Mouse (Mus musculus): ENCODE results near the gene Id2. TPM values are rescaled to one million over a fixed set of nuclear protein-coding genes. Genes with fewer than 3 reads are reported as not detected.

Id2 gene
- polyA plus RNA-seq, 1 experiment from 2014 or later, result 606 TPM

DNA sequence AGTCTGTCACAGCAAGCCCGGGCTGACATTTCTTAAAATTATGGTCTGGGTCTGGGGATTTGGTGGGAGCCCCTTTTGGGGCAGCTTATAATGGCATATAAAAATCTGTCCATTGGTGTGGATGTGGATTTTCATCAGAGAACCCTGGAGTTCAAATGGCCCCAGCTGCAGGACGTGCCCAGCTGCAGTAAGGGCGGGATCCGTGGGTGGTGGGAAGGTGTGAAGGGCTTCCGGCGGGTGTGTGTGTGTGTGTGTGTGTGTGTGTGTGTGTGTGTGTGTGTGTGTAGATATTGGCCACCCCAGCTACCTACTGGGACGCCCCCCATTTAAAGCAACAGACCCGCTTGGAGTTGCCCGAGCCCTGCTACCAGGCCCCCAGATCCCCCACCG is 1.2 kb upstream of the Id2 start:
- Histone ChIP-seq H3K9ac (replicated peaks; ENCODE audit: low read length) (peak overlapping the region; percentile 76), H3K27me3 (ENCODE audit: control insufficient read depth, insufficient read depth, low read length) (no peaks in the 10 kb centered on the region), H3K4me3 (ENCODE audit: low read depth, low read length) (peak overlapping the region; percentile 29), H3K4me2 (ENCODE audit: low read depth, low read length) (peak overlapping the region; percentile 92), H3K36me3 (replicated peaks; ENCODE audit: control insufficient read depth, insufficient read depth, low read depth, low read length) (no peaks in the 10 kb centered on the region), H3K27ac (replicated peaks; ENCODE audit: low read depth, low read length) (peak overlapping the region; percentile 99), H3K9me3 (replicated peaks; ENCODE audit: control insufficient read depth, low read length) (no peaks in the 10 kb centered on the region), H3K4me1 (ENCODE audit: control insufficient read depth, insufficient read depth, low read length) (no peaks in the 10 kb centered on the region; the same call in none of the 2 replicates)
- DNase-seq (ENCODE audit: low spot score) (no peak), ATAC-seq (replicated peaks; ENCODE audit: insufficient number of reproducible peaks, low FRiP score, low TSS enrichment, low read depth) (no peak)
- WGBS, result 2% methylated on average over 10 of the region's 10 CpGs

DNA sequence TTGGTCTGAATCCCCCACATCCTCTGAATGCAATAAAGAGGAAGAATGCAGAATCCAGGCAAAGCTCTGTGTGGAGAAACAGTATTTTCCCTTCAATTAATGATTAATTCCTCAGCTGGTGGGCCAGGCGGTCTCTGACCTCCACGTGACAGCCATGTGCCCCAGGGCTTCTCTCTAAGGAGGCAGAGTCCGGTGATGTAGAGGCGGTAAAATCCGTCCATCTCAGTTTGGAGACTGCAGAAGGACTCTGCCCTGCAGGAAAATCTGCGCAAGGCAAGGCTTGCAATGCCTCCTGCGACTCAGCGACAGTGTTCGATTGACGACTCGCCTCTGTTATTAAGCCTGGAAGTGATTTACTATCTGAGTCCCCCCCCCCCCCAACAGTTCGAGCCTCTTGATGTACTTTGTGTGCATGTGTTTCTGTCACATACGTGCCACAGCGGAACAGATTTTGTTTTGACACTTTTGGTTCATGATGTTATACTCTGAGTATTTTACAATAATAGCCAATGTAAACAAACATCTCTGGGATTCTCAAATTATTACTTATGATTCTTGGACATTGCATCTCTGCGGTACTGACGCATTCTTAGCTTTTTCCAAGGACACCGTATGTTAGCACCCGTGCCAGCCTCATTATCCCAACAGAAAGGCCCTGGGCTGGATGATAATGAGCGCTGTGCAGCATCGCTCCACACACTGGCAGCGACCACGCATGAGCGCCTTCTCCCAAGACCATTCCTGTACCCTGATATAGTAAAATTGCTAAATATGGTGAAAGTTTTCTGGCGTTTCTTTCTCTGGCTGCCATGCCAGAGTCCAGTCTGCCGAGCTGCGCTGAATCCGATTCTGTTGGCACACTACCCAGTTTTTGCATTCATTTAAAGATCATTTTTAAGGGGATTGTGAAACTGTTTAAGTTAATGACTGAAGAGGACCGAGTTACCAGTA is 545 bp upstream of the Id2 start:
- peak overlapping the region; percentile 92 for H3K4me2 ChIP-seq (ENCODE audit: low read depth, low read length)
- peak overlapping the region; percentile 76 for H3K9ac ChIP-seq (replicated peaks; ENCODE audit: low read length)
- WGBS, result 3% methylated on average over 28 of the region's 28 CpGs
- no peak for ATAC-seq (replicated peaks; ENCODE audit: insufficient number of reproducible peaks, low FRiP score, low TSS enrichment, low read depth)
- peak; percentile 71 for DNase-seq (ENCODE audit: low spot score)
- no peaks in the 10 kb centered on the region; the same call in none of the 2 replicates for H3K4me1 ChIP-seq (ENCODE audit: control insufficient read depth, insufficient read depth, low read length)
- no peaks in the 10 kb centered on the region for H3K27me3 ChIP-seq (ENCODE audit: control insufficient read depth, insufficient read depth, low read length)
- H3K4me3 ChIP-seq (ENCODE audit: low read depth, low read length), result peak overlapping the region; percentile 87
- no peaks in the 10 kb centered on the region for H3K9me3 ChIP-seq (replicated peaks; ENCODE audit: control insufficient read depth, low read length)
- no peaks in the 10 kb centered on the region for H3K36me3 ChIP-seq (replicated peaks; ENCODE audit: control insufficient read depth, insufficient read depth, low read depth, low read length)
- H3K27ac ChIP-seq (replicated peaks; ENCODE audit: low read depth, low read length), result peak overlapping the region; percentile 99

DNA sequence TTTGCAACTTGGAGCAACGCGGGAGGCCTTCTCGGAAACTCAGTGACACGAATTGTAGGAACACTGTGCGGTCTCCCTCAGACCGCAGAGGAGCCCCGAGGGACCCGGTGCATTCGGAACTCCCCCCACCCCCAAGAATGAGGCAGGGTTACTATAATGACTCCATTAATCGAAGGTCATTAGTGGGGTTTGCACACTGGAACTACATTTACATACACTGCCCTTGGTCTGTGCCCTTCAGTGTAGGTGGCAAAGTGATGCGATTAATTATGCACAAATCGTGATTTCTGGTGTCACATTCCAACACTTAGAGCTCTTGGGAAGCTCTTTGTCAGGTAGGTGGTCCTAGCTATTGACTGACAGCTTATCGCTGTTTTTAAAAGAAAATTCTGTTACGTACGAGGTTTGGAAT is 294 bp downstream of the Id2 start:
- ATAC-seq (replicated peaks; ENCODE audit: insufficient number of reproducible peaks, low FRiP score, low TSS enrichment, low read depth) (no peak), DNase-seq (ENCODE audit: low spot score) (peak; percentile 62)
- H3K27me3 ChIP-seq (ENCODE audit: control insufficient read depth, insufficient read depth, low read length), result no peaks in the 10 kb centered on the region
- peak overlapping the region; percentile 69 for H3K9ac ChIP-seq (replicated peaks; ENCODE audit: low read length)
- H3K4me1 ChIP-seq (ENCODE audit: control insufficient read depth, insufficient read depth, low read length), result no peaks in the 10 kb centered on the region; the same call in none of the 2 replicates
- peak overlapping the region; percentile 80 for H3K27ac ChIP-seq (replicated peaks; ENCODE audit: low read depth, low read length)
- no peaks in the 10 kb centered on the region for H3K36me3 ChIP-seq (replicated peaks; ENCODE audit: control insufficient read depth, insufficient read depth, low read depth, low read length)
- H3K4me2 ChIP-seq (ENCODE audit: low read depth, low read length), result peak overlapping the region; percentile 92
- no peaks in the 10 kb centered on the region for H3K9me3 ChIP-seq (replicated peaks; ENCODE audit: control insufficient read depth, low read length)
- H3K4me3 ChIP-seq (ENCODE audit: low read depth, low read length), result peak overlapping the region; percentile 87
- WGBS, result 1% methylated on average over 15 of the region's 15 CpGs

DNA sequence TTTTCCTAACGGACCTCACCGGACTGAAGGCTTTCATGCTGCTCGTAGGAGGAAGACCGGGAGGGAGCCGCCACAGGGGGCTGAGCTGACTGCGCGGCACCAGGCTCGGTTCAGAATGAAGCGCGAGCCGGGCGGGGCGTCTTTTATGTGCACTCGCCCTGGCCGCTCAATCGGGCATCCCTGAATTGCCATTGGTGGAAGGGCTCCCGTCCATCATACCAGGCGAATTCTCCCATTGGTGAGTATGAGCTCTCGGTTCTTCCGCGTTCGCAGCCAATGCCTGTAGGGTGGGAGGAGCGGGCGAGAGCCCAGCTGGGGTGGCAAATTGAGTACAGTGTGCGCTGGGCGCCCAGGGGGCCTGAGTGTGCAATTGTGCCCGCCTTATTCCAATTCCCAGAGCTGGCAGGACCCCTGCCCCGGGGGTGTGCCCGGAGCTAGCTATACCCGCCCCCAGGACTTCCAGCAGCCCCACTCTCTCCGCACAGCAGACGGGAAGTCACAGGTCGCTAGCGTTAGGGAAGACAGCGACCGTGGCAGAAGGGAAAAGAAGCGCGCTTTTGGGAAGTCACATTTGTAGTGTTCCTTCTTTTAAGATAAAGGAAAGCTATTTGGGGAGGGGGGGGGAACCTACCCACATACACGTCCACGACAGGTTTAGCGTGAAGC is 833 bp downstream of the Id2 start:
- no peaks in the 10 kb centered on the region; the same call in none of the 2 replicates for H3K4me1 ChIP-seq (ENCODE audit: control insufficient read depth, insufficient read depth, low read length)
- peak; percentile 98 for DNase-seq (ENCODE audit: low spot score)
- no peaks in the 10 kb centered on the region for H3K27me3 ChIP-seq (ENCODE audit: control insufficient read depth, insufficient read depth, low read length)
- H3K36me3 ChIP-seq (replicated peaks; ENCODE audit: control insufficient read depth, insufficient read depth, low read depth, low read length), result no peaks in the 10 kb centered on the region
- peak overlapping the region; percentile 72 for H3K9ac ChIP-seq (replicated peaks; ENCODE audit: low read length)
- ATAC-seq (replicated peaks; ENCODE audit: insufficient number of reproducible peaks, low FRiP score, low TSS enrichment, low read depth), result peak; percentile 84
- H3K4me2 ChIP-seq (ENCODE audit: low read depth, low read length), result peak overlapping the region; percentile 92
- H3K27ac ChIP-seq (replicated peaks; ENCODE audit: low read depth, low read length), result peak overlapping the region; percentile 81
- WGBS, result under 1% methylated on average over 41 of the region's 41 CpGs
- no peaks in the 10 kb centered on the region for H3K9me3 ChIP-seq (replicated peaks; ENCODE audit: control insufficient read depth, low read length)
- H3K4me3 ChIP-seq (ENCODE audit: low read depth, low read length), result peak overlapping the region; percentile 87

DNA sequence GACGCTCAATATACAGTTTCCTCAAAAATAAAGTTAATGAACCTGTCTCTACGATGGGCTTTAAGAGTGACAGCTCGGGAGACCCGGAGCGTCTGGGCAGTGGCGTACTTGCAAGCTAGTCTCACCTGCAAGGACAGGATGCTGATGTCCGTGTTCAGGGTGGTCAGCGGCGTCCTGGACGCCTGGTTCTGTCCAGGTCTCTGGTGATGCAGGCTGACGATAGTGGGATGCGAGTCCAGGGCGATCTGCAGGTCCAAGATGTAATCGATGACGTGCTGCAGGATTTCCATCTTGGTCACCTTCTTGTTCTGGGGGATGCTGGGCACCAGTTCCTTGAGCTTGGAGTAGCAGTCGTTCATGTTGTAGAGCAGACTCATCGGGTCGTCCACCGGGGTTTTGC is 1.4 kb downstream of the Id2 start:
- DNase-seq (ENCODE audit: low spot score), result no peak
- H3K4me1 ChIP-seq (ENCODE audit: control insufficient read depth, insufficient read depth, low read length), result no peaks in the 10 kb centered on the region; the same call in none of the 2 replicates
- no peaks in the 10 kb centered on the region for H3K27me3 ChIP-seq (ENCODE audit: control insufficient read depth, insufficient read depth, low read length)
- H3K9me3 ChIP-seq (replicated peaks; ENCODE audit: control insufficient read depth, low read length), result no peaks in the 10 kb centered on the region
- H3K36me3 ChIP-seq (replicated peaks; ENCODE audit: control insufficient read depth, insufficient read depth, low read depth, low read length), result no peaks in the 10 kb centered on the region
- peak overlapping the region; percentile 81 for H3K27ac ChIP-seq (replicated peaks; ENCODE audit: low read depth, low read length)
- peak overlapping the region; percentile 55 for H3K4me2 ChIP-seq (ENCODE audit: low read depth, low read length)
- ATAC-seq (replicated peaks; ENCODE audit: insufficient number of reproducible peaks, low FRiP score, low TSS enrichment, low read depth), result no peak
- peak overlapping the region; percentile 87 for H3K4me3 ChIP-seq (ENCODE audit: low read depth, low read length)
- 0% methylated on average over 19 of the region's 19 CpGs for WGBS
- peak overlapping the region; percentile 72 for H3K9ac ChIP-seq (replicated peaks; ENCODE audit: low read length)

DNA sequence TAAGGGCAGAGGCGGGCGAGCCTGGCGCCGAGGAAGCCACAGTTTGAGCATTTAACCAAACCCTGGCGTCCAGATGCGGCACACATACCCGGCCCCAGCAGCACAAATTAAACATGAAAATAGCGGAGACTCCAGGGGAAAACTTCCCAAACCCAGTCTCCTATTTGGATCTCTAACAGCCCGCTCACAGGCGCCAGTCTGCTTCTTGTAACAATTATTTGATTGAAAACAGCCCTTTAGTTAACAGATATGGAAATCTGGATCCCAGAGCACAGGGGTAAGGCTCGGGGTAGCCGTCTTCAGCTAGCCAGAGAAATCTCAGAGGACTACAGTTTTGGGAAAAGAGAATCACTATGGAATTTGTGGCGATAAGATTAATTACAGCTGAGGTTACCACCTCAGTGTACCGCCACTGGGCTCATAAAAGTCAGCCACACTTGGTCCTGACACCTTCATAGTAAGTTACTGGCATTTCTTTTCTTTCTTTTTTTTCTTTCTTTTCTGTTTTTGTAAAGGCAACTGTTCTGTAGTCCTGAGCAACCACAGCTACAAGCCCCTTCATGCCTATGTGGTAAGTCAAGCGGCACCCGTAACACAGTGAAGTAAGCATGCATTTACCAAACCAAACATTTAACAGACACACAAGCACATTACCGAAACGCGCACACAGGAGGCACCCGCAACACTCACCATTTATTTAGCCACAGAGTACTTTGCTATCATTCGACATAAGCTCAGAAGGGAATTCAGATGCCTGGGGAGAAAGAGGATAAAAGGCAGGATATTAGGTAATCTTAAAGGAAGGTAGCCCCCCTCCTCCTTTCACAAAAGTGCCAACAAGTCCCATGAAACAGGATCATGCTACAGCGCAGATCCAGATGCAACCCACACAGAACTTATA is 2.1 kb downstream of the Id2 start:
- no peaks in the 10 kb centered on the region for H3K9me3 ChIP-seq (replicated peaks; ENCODE audit: control insufficient read depth, low read length)
- no peaks in the 10 kb centered on the region; the same call in 1 of the 2 replicates for H3K4me1 ChIP-seq (ENCODE audit: control insufficient read depth, insufficient read depth, low read length)
- H3K27ac ChIP-seq (replicated peaks; ENCODE audit: low read depth, low read length), result peak overlapping the region; percentile 81
- under 1% methylated on average over 22 of the region's 22 CpGs for WGBS
- peak overlapping the region; percentile 87 for H3K4me3 ChIP-seq (ENCODE audit: low read depth, low read length)
- no peaks in the 10 kb centered on the region for H3K27me3 ChIP-seq (ENCODE audit: control insufficient read depth, insufficient read depth, low read length)
- peak overlapping the region; percentile 72 for H3K9ac ChIP-seq (replicated peaks; ENCODE audit: low read length)
- ATAC-seq (replicated peaks; ENCODE audit: insufficient number of reproducible peaks, low FRiP score, low TSS enrichment, low read depth) (no peak), DNase-seq (ENCODE audit: low spot score) (peak; percentile 78)
- peak overlapping the region; percentile 55 for H3K4me2 ChIP-seq (ENCODE audit: low read depth, low read length)
- H3K36me3 ChIP-seq (replicated peaks; ENCODE audit: control insufficient read depth, insufficient read depth, low read depth, low read length), result no peaks in the 10 kb centered on the region

DNA sequence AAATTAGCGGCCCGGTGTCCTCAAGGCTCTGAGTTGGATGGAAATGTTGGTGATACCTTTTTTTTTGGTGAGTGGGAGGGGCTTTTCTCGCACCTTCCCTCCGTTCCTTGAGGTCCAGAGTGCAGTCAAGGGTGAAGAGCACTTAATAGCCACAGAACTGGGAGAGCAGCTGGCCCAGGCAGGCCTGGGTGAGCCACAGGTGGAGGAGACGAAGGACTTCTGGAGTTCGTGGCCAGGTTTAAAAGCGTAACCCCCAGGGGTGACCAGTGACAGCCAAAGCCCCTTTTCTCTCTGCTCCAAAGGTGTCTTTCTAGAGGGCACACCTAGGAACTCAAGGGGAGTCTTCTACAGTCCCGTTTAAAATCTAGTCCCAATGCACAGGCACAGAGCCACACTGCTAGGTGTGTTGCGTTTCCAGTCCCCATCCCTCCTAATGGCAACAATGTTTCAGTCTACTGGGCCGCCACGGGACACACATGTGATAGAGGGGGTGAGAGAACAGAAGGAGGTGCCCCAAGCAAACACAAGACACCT is 3.6 kb downstream of the Id2 start:
- peak; percentile 26 for DNase-seq (ENCODE audit: low spot score)
- H3K9me3 ChIP-seq (replicated peaks; ENCODE audit: control insufficient read depth, low read length), result no peaks in the 10 kb centered on the region
- H3K36me3 ChIP-seq (replicated peaks; ENCODE audit: control insufficient read depth, insufficient read depth, low read depth, low read length), result no peaks in the 10 kb centered on the region
- peak overlapping the region; percentile 65 for H3K9ac ChIP-seq (replicated peaks; ENCODE audit: low read length)
- no peak for ATAC-seq (replicated peaks; ENCODE audit: insufficient number of reproducible peaks, low FRiP score, low TSS enrichment, low read depth)
- H3K4me1 ChIP-seq (ENCODE audit: control insufficient read depth, insufficient read depth, low read length), result no peaks in the 10 kb centered on the region; the same call in 1 of the 2 replicates
- H3K4me2 ChIP-seq (ENCODE audit: low read depth, low read length), result peak overlapping the region; percentile 71
- 10% methylated on average over 11 of the region's 11 CpGs for WGBS
- H3K27ac ChIP-seq (replicated peaks; ENCODE audit: low read depth, low read length), result peak overlapping the region; percentile 49; the same call in 1 of the 2 replicates
- H3K4me3 ChIP-seq (ENCODE audit: low read depth, low read length), result peak overlapping the region; percentile 41
- no peaks in the 10 kb centered on the region for H3K27me3 ChIP-seq (ENCODE audit: control insufficient read depth, insufficient read depth, low read length)

Measured in embryonic facial prominence, embryonic 11.5 days (tissue).